Mouse (Mus musculus): ENCODE measurements at regions not wholly inside any gene's neighbourhood (a gene's known extent, or its start where the extent isn't known, plus 50 kb on each side); places are given as distances from the start of the nearest gene placed in this dataset.

GRCm38 (mm10) chr2:157633286-157633685 is 62.2 kb upstream of the Blcap start:
- Histone ChIP-seq H3K4me3 (replicated peaks; ENCODE audit: insufficient read depth, low read depth, low read length) (no peak overlapping the region), H3K4me1 (ENCODE audit: control insufficient read depth, insufficient read depth, low read length) (peaks cover 3% of the 10 kb centered on the region; the same call in 1 of the 2 replicates), H3K27me3 (ENCODE audit: control insufficient read depth, insufficient read depth, low read length) (no peaks in the 10 kb centered on the region), H3K27ac (ENCODE audit: insufficient read depth, low read length) (no peak overlapping the region)
- 24% methylated on average over 7 of the region's 7 CpGs for WGBS
- no peak for TF ChIP-seq POLR2A (IDR thresholded peaks at IDR 0.05; ENCODE audit: borderline replicate concordance, insufficient read depth, low read length)
- no peak for TF ChIP-seq CTCF (IDR thresholded peaks at IDR 0.05; ENCODE audit: borderline replicate concordance, insufficient read depth, low read depth, low read length)
- DNase-seq: peak in 1 of 2 experiments; percentile 4

- H3K27me3 ChIP-seq (ENCODE audit: control insufficient read depth, insufficient read depth, low read length): no peaks in the 10 kb centered on the region
- WGBS: 10% methylated on average over 14 of the region's 14 CpGs
- peaks cover 3% of the 10 kb centered on the region; the same call in 1 of the 2 replicates for H3K4me1 ChIP-seq (ENCODE audit: control insufficient read depth, insufficient read depth, low read length)
- TF ChIP-seq CTCF (IDR thresholded peaks at IDR 0.05; ENCODE audit: borderline replicate concordance, insufficient read depth, low read depth, low read length): peak; percentile 94
- TF ChIP-seq POLR2A (IDR thresholded peaks at IDR 0.05; ENCODE audit: borderline replicate concordance, insufficient read depth, low read length): no peak
- no peak overlapping the region for H3K4me3 ChIP-seq (replicated peaks; ENCODE audit: insufficient read depth, low read depth, low read length)
- H3K27ac ChIP-seq (ENCODE audit: insufficient read depth, low read length): no peak overlapping the region
- DNase-seq: peak; percentile 80 to 87
These were observed 64.6 kb upstream of the Blcap start for GRCm38 (mm10) chr2:157635670-157636069.

DNA sequence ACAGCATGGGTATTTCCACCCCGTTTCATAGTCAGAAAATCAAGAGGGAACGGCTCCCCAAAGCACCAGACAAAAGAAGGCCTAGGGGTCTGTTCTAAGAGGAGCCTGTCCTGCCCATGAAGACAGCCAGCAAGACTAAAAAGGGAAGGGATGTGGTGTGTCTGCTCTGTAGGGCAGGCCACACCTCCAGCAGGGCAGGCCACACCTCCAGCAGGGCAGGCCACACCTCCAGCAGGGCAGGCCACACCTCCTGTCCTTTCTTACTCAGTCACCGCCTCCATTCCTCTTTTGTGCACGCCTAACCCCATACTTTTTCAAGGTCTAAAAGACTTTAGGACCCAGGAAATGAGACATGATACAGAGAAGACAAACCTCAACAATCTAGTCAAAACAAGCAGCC is 69.8 kb upstream of the Blcap start:
- H3K27ac ChIP-seq (ENCODE audit: insufficient read depth, low read length): no peak overlapping the region
- DNase-seq: no peak
- no peaks in the 10 kb centered on the region for H3K4me1 ChIP-seq (ENCODE audit: control insufficient read depth, insufficient read depth, low read length)
- H3K4me3 ChIP-seq (replicated peaks; ENCODE audit: insufficient read depth, low read depth, low read length): no peak overlapping the region
- TF ChIP-seq POLR2A (IDR thresholded peaks at IDR 0.05; ENCODE audit: borderline replicate concordance, insufficient read depth, low read length) (no peak), CTCF (IDR thresholded peaks at IDR 0.05; ENCODE audit: borderline replicate concordance, insufficient read depth, low read depth, low read length) (no peak)
- no peaks in the 10 kb centered on the region for H3K27me3 ChIP-seq (ENCODE audit: control insufficient read depth, insufficient read depth, low read length)
- WGBS: 36% methylated on average over 4 of the region's 4 CpGs

GRCm38 (mm10) chr2:157663584-157664375 is 73.4 kb upstream of the Ctnnbl1 start:
- Histone ChIP-seq H3K4me3 (replicated peaks; ENCODE audit: insufficient read depth, low read depth, low read length) (no peak overlapping the region), H3K27ac (ENCODE audit: insufficient read depth, low read length) (no peak overlapping the region), H3K4me1 (ENCODE audit: control insufficient read depth, insufficient read depth, low read length) (no peaks in the 10 kb centered on the region), H3K27me3 (ENCODE audit: control insufficient read depth, insufficient read depth, low read length) (no peaks in the 10 kb centered on the region)
- TF ChIP-seq CTCF (IDR thresholded peaks at IDR 0.05; ENCODE audit: borderline replicate concordance, insufficient read depth, low read depth, low read length) (no peak), POLR2A (IDR thresholded peaks at IDR 0.05; ENCODE audit: borderline replicate concordance, insufficient read depth, low read length) (no peak)
- no peak for DNase-seq
- WGBS: 35% methylated on average over 20 of the region's 20 CpGs

DNA sequence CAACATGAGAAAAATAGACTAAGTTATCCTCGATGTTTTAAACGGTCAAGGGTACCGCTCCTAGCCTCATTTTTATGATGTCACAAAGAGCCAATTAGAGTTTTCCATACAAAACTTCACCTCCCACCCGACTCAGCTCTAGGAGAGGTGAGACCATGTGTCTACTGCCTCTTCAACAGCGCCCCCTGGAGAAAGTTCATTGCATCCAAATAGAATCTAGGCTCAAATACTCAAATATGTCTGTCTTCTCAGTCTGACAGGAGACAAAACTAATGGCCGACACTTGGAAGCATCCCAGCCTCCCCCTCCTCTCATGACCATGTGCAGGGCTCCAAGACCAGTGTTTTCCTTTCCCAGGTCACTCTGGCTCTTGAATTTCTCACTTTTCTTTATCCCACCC is 72.7 kb upstream of the Ctnnbl1 start:
- DNase-seq: no peak

DNA sequence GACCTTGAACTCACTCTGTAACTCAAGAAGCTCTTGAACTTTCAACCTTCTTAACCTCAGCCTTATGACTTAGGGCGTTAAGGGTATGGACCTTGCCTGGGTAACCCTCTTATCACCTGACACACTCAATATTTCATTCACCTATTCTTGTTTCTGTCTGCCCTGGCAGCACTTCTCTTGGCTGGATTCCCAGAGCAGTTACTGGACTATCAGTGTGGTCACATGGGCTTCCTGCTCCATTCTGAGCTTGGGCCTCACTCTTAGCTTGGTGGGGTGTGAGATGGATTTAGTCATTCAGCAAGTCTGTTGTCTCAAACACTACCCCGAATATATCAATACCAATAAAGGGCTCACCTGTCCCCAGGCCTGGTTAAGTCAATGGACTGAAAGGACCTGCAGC is 67.0 kb upstream of the Ctnnbl1 start:
- Histone ChIP-seq H3K27ac (ENCODE audit: insufficient read depth, low read length) (no peak overlapping the region), H3K4me3 (replicated peaks; ENCODE audit: insufficient read depth, low read depth, low read length) (no peak overlapping the region), H3K4me1 (ENCODE audit: control insufficient read depth, insufficient read depth, low read length) (no peaks in the 10 kb centered on the region), H3K27me3 (ENCODE audit: control insufficient read depth, insufficient read depth, low read length) (no peaks in the 10 kb centered on the region)
- TF ChIP-seq POLR2A (IDR thresholded peaks at IDR 0.05; ENCODE audit: borderline replicate concordance, insufficient read depth, low read length) (no peak), CTCF (IDR thresholded peaks at IDR 0.05; ENCODE audit: borderline replicate concordance, insufficient read depth, low read depth, low read length) (no peak)
- DNase-seq: peak in 1 of 2 experiments; percentile 6
- 81% methylated on average over 2 of the region's 2 CpGs for whole genome bisulfite sequencing

More for the DNA sequence above, 72.7 kb upstream of the Ctnnbl1 start:
- 62% methylated on average over 6 of the region's 6 CpGs for WGBS
- no peak overlapping the region for H3K4me3 ChIP-seq (replicated peaks; ENCODE audit: insufficient read depth, low read depth, low read length)
- H3K27ac ChIP-seq (ENCODE audit: insufficient read depth, low read length): no peak overlapping the region
- no peaks in the 10 kb centered on the region for H3K4me1 ChIP-seq (ENCODE audit: control insufficient read depth, insufficient read depth, low read length)
- no peak for TF ChIP-seq POLR2A (IDR thresholded peaks at IDR 0.05; ENCODE audit: borderline replicate concordance, insufficient read depth, low read length)
- no peak for TF ChIP-seq CTCF (IDR thresholded peaks at IDR 0.05; ENCODE audit: borderline replicate concordance, insufficient read depth, low read depth, low read length)
- no peaks in the 10 kb centered on the region for H3K27me3 ChIP-seq (ENCODE audit: control insufficient read depth, insufficient read depth, low read length)

DNA sequence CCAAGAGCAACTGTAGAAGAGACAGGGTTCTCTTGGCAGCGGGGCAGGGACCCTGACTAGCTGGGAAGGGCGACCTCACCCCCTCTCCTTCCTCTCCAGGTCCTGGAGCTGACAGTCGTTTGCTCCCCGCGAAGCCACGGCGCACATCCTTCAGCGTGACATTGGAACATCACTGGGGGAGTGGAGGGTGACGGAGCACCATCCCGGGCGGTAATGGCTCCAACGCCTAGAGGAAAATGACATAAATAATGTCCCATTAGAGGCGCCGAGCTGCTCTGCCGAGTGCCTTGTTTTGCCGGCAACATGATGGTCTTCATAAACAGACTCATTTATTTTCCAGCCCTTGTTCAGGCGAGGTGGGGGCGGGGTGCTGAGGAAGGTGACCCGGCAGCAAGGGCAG is 62.3 kb upstream of the Ctnnbl1 start:
- no peaks in the 10 kb centered on the region for H3K4me1 ChIP-seq (ENCODE audit: control insufficient read depth, insufficient read depth, low read length)
- no peak overlapping the region for H3K27ac ChIP-seq (ENCODE audit: insufficient read depth, low read length)
- no peak for DNase-seq
- TF ChIP-seq POLR2A (IDR thresholded peaks at IDR 0.05; ENCODE audit: borderline replicate concordance, insufficient read depth, low read length) (no peak), CTCF (IDR thresholded peaks at IDR 0.05; ENCODE audit: borderline replicate concordance, insufficient read depth, low read depth, low read length) (no peak)
- H3K4me3 ChIP-seq (replicated peaks; ENCODE audit: insufficient read depth, low read depth, low read length): no peak overlapping the region
- no peaks in the 10 kb centered on the region for H3K27me3 ChIP-seq (ENCODE audit: control insufficient read depth, insufficient read depth, low read length)
- WGBS: 82% methylated on average over 19 of the region's 19 CpGs

Measured in cerebellum, adult 2 months (tissue).